Mouse (Mus musculus): ENCODE measurements around the gene Inip. TPM values are rescaled to one million over a fixed set of nuclear protein-coding genes. Genes with fewer than 3 reads are reported as not detected.

Gene Inip
- polyA plus RNA-seq, 1 experiment from 2014 or later, result 40.2 TPM

GRCm38 (mm10) chr4:59822119-59822518 is 20.7 kb upstream of the Inip start:
- H3K36me3 ChIP-seq (ENCODE audit: insufficient read depth, low read length), result no peaks in the 10 kb centered on the region
- DNase-seq (ENCODE audit: low spot score), result no peak
- no peaks in the 10 kb centered on the region for H3K9me3 ChIP-seq (replicated peaks; ENCODE audit: low read length)
- 70% methylated on average over 4 of the region's 4 CpGs for WGBS
- no peak overlapping the region for H3K4me2 ChIP-seq (ENCODE audit: low read length)
- H3K27me3 ChIP-seq (ENCODE audit: insufficient read depth, low read length), result no peaks in the 10 kb centered on the region
- H3K9ac ChIP-seq (ENCODE audit: low read depth, low read length), result no peak overlapping the region
- H3K27ac ChIP-seq, result no peak overlapping the region
- H3K4me1 ChIP-seq (replicated peaks; ENCODE audit: insufficient read depth, low read length), result 0 out of 2 replicates have a peak, but pooled peaks cover 9% of the 10 kb centered on the region
- no peak for ATAC-seq (replicated peaks; ENCODE audit: low FRiP score, low read depth)
- no peak for TF ChIP-seq CTCF (IDR thresholded peaks at IDR 0.05; ENCODE audit: low read depth)
- H3K4me3 ChIP-seq (replicated peaks; ENCODE audit: low read depth, low read length), result no peak overlapping the region

- Histone ChIP-seq H3K9ac (ENCODE audit: low read depth, low read length) (no peak overlapping the region), H3K4me1 (replicated peaks; ENCODE audit: insufficient read depth, low read length) (0 out of 2 replicates have a peak, but pooled peaks cover 9% of the 10 kb centered on the region), H3K36me3 (ENCODE audit: insufficient read depth, low read length) (no peaks in the 10 kb centered on the region), H3K4me3 (replicated peaks; ENCODE audit: low read depth, low read length) (no peak overlapping the region), H3K27ac (no peak overlapping the region), H3K27me3 (ENCODE audit: insufficient read depth, low read length) (no peaks in the 10 kb centered on the region), H3K4me2 (ENCODE audit: low read length) (no peak overlapping the region), H3K9me3 (replicated peaks; ENCODE audit: low read length) (no peaks in the 10 kb centered on the region)
- ATAC-seq (replicated peaks; ENCODE audit: low FRiP score, low read depth), result no peak
- no peak for TF ChIP-seq CTCF (IDR thresholded peaks at IDR 0.05; ENCODE audit: low read depth)
- DNase-seq (ENCODE audit: low spot score), result no peak
- 97% methylated on average over 1 of the region's 1 CpGs for WGBS
Measured at GRCm38 (mm10) chr4:59821516-59821915, 20.1 kb upstream of the Inip start.

DNA sequence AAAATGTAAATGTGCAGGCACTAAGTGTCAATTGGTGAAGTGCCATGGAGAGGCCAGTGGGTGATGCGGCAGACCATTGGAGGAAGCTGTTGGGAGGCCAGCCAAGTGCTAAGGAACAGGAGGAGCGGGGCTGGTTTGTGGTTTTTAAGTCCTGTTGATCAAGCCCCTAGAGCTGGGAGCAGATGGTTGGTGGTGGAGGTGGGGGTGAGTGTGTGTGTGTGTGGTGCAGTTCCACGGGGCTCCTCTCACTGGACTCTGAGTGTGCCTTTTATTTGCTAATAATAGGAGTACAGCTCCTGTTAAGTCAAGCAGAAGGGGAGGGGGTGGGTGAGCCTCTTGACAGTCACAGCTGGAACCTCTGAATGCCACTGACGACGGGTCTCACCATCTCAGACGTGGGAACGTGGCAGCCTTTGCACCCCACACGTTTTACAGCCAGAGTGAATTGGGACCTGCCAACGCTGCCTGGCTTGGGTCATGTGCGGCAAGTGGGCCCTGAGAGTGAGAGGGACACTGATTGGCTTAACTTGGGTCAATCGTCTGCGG is 18.2 kb upstream of the Inip start:
- 0 out of 2 replicates have a peak, but pooled peaks have one; percentile 11 for ATAC-seq (replicated peaks; ENCODE audit: low FRiP score, low read depth)
- Histone ChIP-seq H3K9me3 (replicated peaks; ENCODE audit: low read length) (no peaks in the 10 kb centered on the region), H3K27me3 (ENCODE audit: insufficient read depth, low read length) (no peaks in the 10 kb centered on the region), H3K9ac (ENCODE audit: low read depth, low read length) (no peak overlapping the region), H3K36me3 (ENCODE audit: insufficient read depth, low read length) (no peaks in the 10 kb centered on the region), H3K4me2 (ENCODE audit: low read length) (no peak overlapping the region), H3K4me3 (replicated peaks; ENCODE audit: low read depth, low read length) (no peak overlapping the region), H3K4me1 (replicated peaks; ENCODE audit: insufficient read depth, low read length) (0 out of 2 replicates have a peak, but pooled peaks cover 13% of the 10 kb centered on the region), H3K27ac (no peak overlapping the region; the same call in 1 of the 2 replicates)
- TF ChIP-seq CTCF (IDR thresholded peaks at IDR 0.05; ENCODE audit: low read depth), result no peak
- no peak for DNase-seq (ENCODE audit: low spot score)
- 38% methylated on average over 12 of the region's 12 CpGs for WGBS

DNA sequence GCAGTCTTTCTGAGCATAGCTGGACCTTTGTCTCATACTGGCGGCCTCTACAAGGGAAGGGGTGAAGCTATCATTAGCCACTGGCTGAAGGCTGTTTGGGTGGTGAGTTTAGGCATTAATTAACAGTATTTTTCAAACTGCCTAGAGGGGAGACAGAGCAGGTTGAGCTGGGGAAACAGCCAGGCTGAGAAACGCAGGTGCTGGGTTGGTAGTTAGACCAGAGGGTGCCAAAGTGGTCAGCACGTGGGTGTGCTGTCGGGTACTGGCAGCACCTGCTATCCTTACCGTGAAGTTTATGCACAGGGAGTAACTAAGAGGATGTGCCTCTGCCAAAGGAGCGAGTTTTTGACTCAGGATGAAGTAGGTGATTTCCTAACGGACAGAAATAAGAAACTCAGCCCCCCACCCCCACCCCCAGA is 17.7 kb upstream of the Inip start:
- Histone ChIP-seq H3K27me3 (ENCODE audit: insufficient read depth, low read length) (no peaks in the 10 kb centered on the region), H3K36me3 (ENCODE audit: insufficient read depth, low read length) (no peaks in the 10 kb centered on the region), H3K9ac (ENCODE audit: low read depth, low read length) (no peak overlapping the region), H3K4me3 (replicated peaks; ENCODE audit: low read depth, low read length) (no peak overlapping the region), H3K4me1 (replicated peaks; ENCODE audit: insufficient read depth, low read length) (0 out of 2 replicates have a peak, but pooled peaks cover 13% of the 10 kb centered on the region), H3K9me3 (replicated peaks; ENCODE audit: low read length) (no peaks in the 10 kb centered on the region), H3K27ac (peak overlapping the region; percentile 65), H3K4me2 (ENCODE audit: low read length) (no peak overlapping the region)
- WGBS, result 51% methylated on average over 7 of the region's 7 CpGs
- no peak for TF ChIP-seq CTCF (IDR thresholded peaks at IDR 0.05; ENCODE audit: low read depth)
- DNase-seq (ENCODE audit: low spot score) (no peak), ATAC-seq (replicated peaks; ENCODE audit: low FRiP score, low read depth) (peak; percentile 78)

GRCm38 (mm10) chr4:59818498-59818897 is 17.1 kb upstream of the Inip start:
- Histone ChIP-seq H3K27me3 (ENCODE audit: insufficient read depth, low read length) (no peaks in the 10 kb centered on the region), H3K27ac (peak overlapping the region; percentile 65), H3K9me3 (replicated peaks; ENCODE audit: low read length) (no peaks in the 10 kb centered on the region), H3K4me1 (replicated peaks; ENCODE audit: insufficient read depth, low read length) (0 out of 2 replicates have a peak, but pooled peaks cover 13% of the 10 kb centered on the region), H3K4me2 (ENCODE audit: low read length) (no peak overlapping the region), H3K4me3 (replicated peaks; ENCODE audit: low read depth, low read length) (no peak overlapping the region), H3K9ac (ENCODE audit: low read depth, low read length) (no peak overlapping the region), H3K36me3 (ENCODE audit: insufficient read depth, low read length) (no peaks in the 10 kb centered on the region)
- TF ChIP-seq CTCF (IDR thresholded peaks at IDR 0.05; ENCODE audit: low read depth), result no peak
- WGBS, result 81% methylated on average over 10 of the region's 10 CpGs
- 0 out of 2 replicates have a peak, but pooled peaks have one; percentile 11 for ATAC-seq (replicated peaks; ENCODE audit: low FRiP score, low read depth)
- no peak for DNase-seq (ENCODE audit: low spot score)

GRCm38 (mm10) chr4:59817790-59818189 is 16.4 kb upstream of the Inip start:
- Histone ChIP-seq H3K9ac (ENCODE audit: low read depth, low read length) (no peak overlapping the region), H3K4me1 (replicated peaks; ENCODE audit: insufficient read depth, low read length) (0 out of 2 replicates have a peak, but pooled peaks cover 13% of the 10 kb centered on the region), H3K27ac (no peak overlapping the region), H3K4me3 (replicated peaks; ENCODE audit: low read depth, low read length) (no peak overlapping the region), H3K36me3 (ENCODE audit: insufficient read depth, low read length) (no peaks in the 10 kb centered on the region), H3K27me3 (ENCODE audit: insufficient read depth, low read length) (no peaks in the 10 kb centered on the region), H3K4me2 (ENCODE audit: low read length) (no peak overlapping the region), H3K9me3 (replicated peaks; ENCODE audit: low read length) (no peaks in the 10 kb centered on the region)
- ATAC-seq (replicated peaks; ENCODE audit: low FRiP score, low read depth) (no peak), DNase-seq (ENCODE audit: low spot score) (no peak)
- WGBS, result 68% methylated on average over 5 of the region's 5 CpGs
- no peak for TF ChIP-seq CTCF (IDR thresholded peaks at IDR 0.05; ENCODE audit: low read depth)
